Mouse (Mus musculus) liver, embryonic 13.5 days (tissue): ENCODE measurements around the gene Pou6f1. TPM values are rescaled to one million over a fixed set of nuclear protein-coding genes. Genes with fewer than 3 reads are reported as not detected.
"Not testable (repeated sequence)": the region's sequence is repeated elsewhere in the genome, so short reads cannot be mapped to it uniquely, and the experiment has no call there.

Experiments
- ATAC-seq: fragments of 200-750 bp; cut with Nextera tagmentation; 2 replicates; pipeline ENCODE4 v1.8.0; 2017; ENCODE audit warnings: low read depth, mild to moderate bottlenecking, moderate number of reproducible peaks, moderate library complexity
- DNase-seq: peaks from one replicate; pipeline ENCODE4 v3.0.0; 2022
- H3K27ac ChIP-seq: fragments of 300-500 bp; sonication (generic); 2 replicates; pipeline ENCODE4 v1.5.1; 2015; ENCODE audit warnings: moderate library complexity, mild to moderate bottlenecking, inconsistent platforms
- H3K27me3 ChIP-seq: fragments of 300-500 bp; sonication (generic); 2 replicates; pipeline ENCODE4 v1.6.1; 2015; ENCODE audit warnings: mild to moderate bottlenecking, inconsistent platforms
- H3K36me3 ChIP-seq: fragments of 300-500 bp; sonication (generic); 2 replicates; pipeline ENCODE4 v1.6.1; 2015; ENCODE audit warnings: mild to moderate bottlenecking, inconsistent platforms
- H3K4me1 ChIP-seq: fragments of 300-500 bp; sonication (generic); replicated peaks from 2 replicates; pipeline ENCODE4 v1.6.1; 2015; ENCODE audit warnings: inconsistent platforms
- H3K4me2 ChIP-seq: fragments of 300-500 bp; sonication (generic); 2 replicates; pipeline ENCODE4 v1.6.1; 2015; ENCODE audit warnings: inconsistent platforms, mild to moderate bottlenecking, moderate library complexity
- H3K4me3 ChIP-seq: fragments of 300-500 bp; sonication (generic); replicated peaks from 2 replicates; pipeline ENCODE4 v1.5.1; 2015; ENCODE audit warnings: mild to moderate bottlenecking, inconsistent platforms
- H3K9ac ChIP-seq: fragments of 300-500 bp; sonication (generic); 2 replicates; pipeline ENCODE4 v1.6.1; 2015; ENCODE audit warnings: mild to moderate bottlenecking, inconsistent platforms
- H3K9me3 ChIP-seq: fragments of 300-500 bp; sonication (generic); replicated peaks from 2 replicates; pipeline ENCODE4 v1.6.1; 2016; ENCODE audit warnings: inconsistent platforms
- WGBS: fragments of 180-500 bp; shearing (Covaris S2); methylation state at CpG from one replicate; pipeline ENCODE4 v1.1.7; 2015; ENCODE audit not compliant: insufficient replicate concordance; 5-methylcytosine and 5-hydroxymethylcytosine counted together
- polyA plus RNA-seq: library from polyadenylated mRNA; unstranded; fragments of >200 nt; fragmentation: Nextera tagmentation; extraction: Ambion mirVana; gene quantifications from 2 replicates; pipeline ENCODE4 v1.2.1, GENCODE M21; 2015

Gene Pou6f1
- polyA plus RNA-seq, 1 experiment from 2014 or later, result 0.23 TPM

DNA sequence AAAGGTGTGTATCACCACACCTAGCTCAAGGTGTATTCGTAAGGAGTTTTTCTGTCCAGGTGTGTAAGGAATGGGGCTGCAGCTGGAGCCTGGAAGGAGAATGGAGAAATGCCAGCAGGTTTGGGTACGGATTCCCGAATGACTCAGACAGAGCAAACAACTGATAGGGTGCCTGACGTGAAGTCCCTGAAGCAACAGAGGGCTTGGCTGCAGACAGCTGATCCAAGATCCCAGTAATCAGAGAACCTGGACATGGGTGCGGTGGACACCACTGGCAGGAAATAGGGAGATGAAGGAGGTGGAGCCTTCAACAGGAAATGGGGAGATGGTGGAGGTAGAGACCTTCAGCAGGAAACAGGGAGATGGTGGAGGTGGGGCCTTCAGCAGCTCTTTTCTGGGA, 32.5 kb upstream of the Pou6f1 start:
- DNase-seq (no peak), ATAC-seq (no peak)
- H3K27me3 ChIP-seq, result peaks cover 45% of the 10 kb centered on the region
- no peaks in the 10 kb centered on the region for H3K9me3 ChIP-seq
- WGBS, result 54% methylated on average over 5 of the region's 5 CpGs
- H3K4me1 ChIP-seq, result peaks cover 62% of the 10 kb centered on the region
- no peak overlapping the region for H3K27ac ChIP-seq
- H3K4me3 ChIP-seq, result no peak overlapping the region
- H3K9ac ChIP-seq, result no peak overlapping the region
- H3K4me2 ChIP-seq, result no peak overlapping the region
- H3K36me3 ChIP-seq, result no peaks in the 10 kb centered on the region

GRCm38 (mm10) chr15:100631454-100632170, 31.8 kb upstream of the Pou6f1 start:
- peaks cover 37% of the 10 kb centered on the region for H3K27me3 ChIP-seq
- DNase-seq (no peak), ATAC-seq (no peak)
- H3K9me3 ChIP-seq, result no peaks in the 10 kb centered on the region
- no peak overlapping the region for H3K4me2 ChIP-seq
- H3K9ac ChIP-seq, result no peak overlapping the region
- peaks cover 61% of the 10 kb centered on the region for H3K4me1 ChIP-seq
- no peak overlapping the region for H3K4me3 ChIP-seq
- WGBS, result 35% methylated on average over 12 of the region's 12 CpGs
- no peaks in the 10 kb centered on the region for H3K36me3 ChIP-seq
- no peak overlapping the region; the same call in 1 of the 2 replicates for H3K27ac ChIP-seq

GRCm38 (mm10) chr15:100630126-100630525, 30.3 kb upstream of the Pou6f1 start:
- H3K4me1 ChIP-seq, result peaks cover 50% of the 10 kb centered on the region
- no peak for ATAC-seq
- WGBS, result 83% methylated on average over 3 of the region's 3 CpGs

DNA sequence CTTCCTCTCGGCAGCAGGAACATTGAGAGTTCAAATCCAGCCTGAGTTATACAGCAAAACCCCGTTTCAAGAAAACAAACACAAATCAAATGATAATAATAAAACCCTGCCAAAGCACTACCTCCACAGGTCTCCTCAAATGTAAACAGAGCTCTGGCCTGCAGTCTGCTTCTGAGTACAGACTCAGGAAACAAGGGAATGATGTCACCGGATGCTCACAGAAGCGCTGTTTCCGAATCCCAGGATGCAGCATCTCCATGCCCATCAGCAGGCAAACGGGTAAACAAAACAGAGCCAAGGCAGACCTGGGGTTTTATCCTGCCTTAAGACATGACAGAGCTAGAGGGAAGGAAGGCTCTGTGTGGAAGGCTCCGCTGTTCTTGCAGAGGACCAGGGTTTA, 29.0 kb upstream of the Pou6f1 start:
- Histone ChIP-seq H3K27ac (no peak overlapping the region), H3K9me3 (no peaks in the 10 kb centered on the region), H3K27me3 (peaks cover 12% of the 10 kb centered on the region), H3K36me3 (no peaks in the 10 kb centered on the region), H3K4me3 (no peak overlapping the region), H3K4me1 (peaks cover 50% of the 10 kb centered on the region), H3K9ac (no peak overlapping the region), H3K4me2 (no peak overlapping the region)
- no peak for ATAC-seq
- WGBS, result 42% methylated on average over 7 of the region's 7 CpGs
- no peak for DNase-seq

More at GRCm38 (mm10) chr15:100630126-100630525, 30.3 kb upstream of the Pou6f1 start:
- Histone ChIP-seq H3K36me3 (no peaks in the 10 kb centered on the region), H3K9me3 (no peaks in the 10 kb centered on the region), H3K27ac (no peak overlapping the region), H3K27me3 (peaks cover 23% of the 10 kb centered on the region), H3K9ac (no peak overlapping the region), H3K4me2 (no peak overlapping the region), H3K4me3 (no peak overlapping the region)
- no peak for DNase-seq

- H3K9ac ChIP-seq, result no peak overlapping the region
- H3K27ac ChIP-seq, result no peak overlapping the region
- DNase-seq (no peak), ATAC-seq (no peak)
- H3K4me1 ChIP-seq, result peaks cover 51% of the 10 kb centered on the region
- H3K4me3 ChIP-seq, result no peak overlapping the region
- H3K36me3 ChIP-seq, result no peaks in the 10 kb centered on the region
- no peaks in the 10 kb centered on the region for H3K9me3 ChIP-seq
- no peak overlapping the region for H3K4me2 ChIP-seq
- 0 out of 2 replicates have a peak, but pooled peaks cover 6% of the 10 kb centered on the region for H3K27me3 ChIP-seq
- WGBS, result 32% methylated on average over 11 of the region's 11 CpGs
These were observed 28.1 kb upstream of the Pou6f1 start for GRCm38 (mm10) chr15:100627774-100628370.

GRCm38 (mm10) chr15:100627287-100627686, 27.5 kb upstream of the Pou6f1 start:
- Histone ChIP-seq H3K4me3 (no peak overlapping the region), H3K27me3 (0 out of 2 replicates have a peak, but pooled peaks cover 5% of the 10 kb centered on the region), H3K4me1 (peaks cover 48% of the 10 kb centered on the region), H3K9ac (no peak overlapping the region), H3K4me2 (no peak overlapping the region), H3K9me3 (no peaks in the 10 kb centered on the region), H3K27ac (no peak overlapping the region), H3K36me3 (no peaks in the 10 kb centered on the region)
- peak; percentile 39 for DNase-seq
- no peak for ATAC-seq
- WGBS, result 23% methylated on average over 10 of the region's 10 CpGs

- Histone ChIP-seq H3K27ac (no peak overlapping the region), H3K9me3 (no peaks in the 10 kb centered on the region), H3K4me1 (peaks cover 42% of the 10 kb centered on the region), H3K4me2 (no peak overlapping the region), H3K36me3 (peaks cover 24% of the 10 kb centered on the region), H3K9ac (no peak overlapping the region), H3K4me3 (no peak overlapping the region), H3K27me3 (no peaks in the 10 kb centered on the region)
- DNase-seq (no peak), ATAC-seq (no peak)
- WGBS, result 75% methylated on average over 3 of the region's 3 CpGs
These were observed 24.7 kb upstream of the Pou6f1 start for GRCm38 (mm10) chr15:100624435-100624834.

GRCm38 (mm10) chr15:100623754-100624153, 24.0 kb upstream of the Pou6f1 start:
- H3K36me3 ChIP-seq, result peaks cover 31% of the 10 kb centered on the region
- no peak overlapping the region for H3K4me3 ChIP-seq
- no peaks in the 10 kb centered on the region for H3K9me3 ChIP-seq
- H3K4me2 ChIP-seq, result no peak overlapping the region
- 66% methylated on average over 9 of the region's 9 CpGs for WGBS
- no peak overlapping the region for H3K9ac ChIP-seq
- ATAC-seq (no peak), DNase-seq (no peak)
- no peak overlapping the region for H3K27ac ChIP-seq
- H3K27me3 ChIP-seq, result no peaks in the 10 kb centered on the region
- H3K4me1 ChIP-seq, result peaks cover 42% of the 10 kb centered on the region

DNA sequence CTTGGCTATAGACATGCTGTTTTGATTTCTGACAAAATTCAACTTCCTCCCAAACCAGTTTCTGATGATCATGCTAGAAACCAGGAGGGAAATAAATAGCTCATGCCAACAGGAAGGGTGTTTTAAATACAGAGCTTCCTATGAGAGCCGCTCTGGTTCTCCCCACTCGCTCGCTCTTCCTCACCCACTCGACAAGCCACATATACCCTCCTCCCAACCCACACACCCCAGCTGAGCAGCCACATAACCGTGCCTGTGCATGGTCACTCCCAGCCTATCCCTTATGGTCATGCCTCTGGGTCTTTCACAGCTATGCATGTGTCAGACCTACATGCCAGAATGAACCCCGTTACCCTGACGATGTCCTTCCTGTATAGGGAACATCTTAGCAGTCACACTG, 22.4 kb upstream of the Pou6f1 start:
- ATAC-seq, result no peak
- peaks cover 47% of the 10 kb centered on the region for H3K36me3 ChIP-seq
- peak overlapping the region; percentile 45 for H3K27ac ChIP-seq
- no peak overlapping the region for H3K9ac ChIP-seq
- peaks cover 35% of the 10 kb centered on the region for H3K4me1 ChIP-seq
- no peaks in the 10 kb centered on the region for H3K27me3 ChIP-seq
- no peaks in the 10 kb centered on the region for H3K9me3 ChIP-seq
- H3K4me2 ChIP-seq, result no peak overlapping the region
- 58% methylated on average over 7 of the region's 7 CpGs for WGBS
- H3K4me3 ChIP-seq, result no peak overlapping the region
- DNase-seq, result no peak

DNA sequence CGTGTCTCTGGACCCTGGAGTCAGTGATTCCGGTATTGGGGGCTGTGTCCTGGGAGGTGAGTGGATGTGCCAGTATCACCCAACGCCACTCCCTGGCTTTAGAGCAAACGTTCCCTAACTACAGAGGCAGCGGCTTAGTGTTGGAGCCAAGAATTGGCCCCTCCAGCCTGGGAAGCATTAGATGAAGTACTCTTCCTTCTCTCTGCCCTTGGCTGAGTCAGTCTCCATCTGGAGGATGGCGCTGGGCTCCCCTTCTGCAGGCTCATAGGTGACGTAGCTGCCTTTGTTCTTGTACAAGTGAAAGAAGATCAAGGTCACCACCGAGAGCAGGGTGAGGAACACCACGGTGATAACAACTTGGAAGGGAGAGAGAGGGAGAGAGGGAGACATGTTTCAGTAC, 21.9 kb upstream of the Pou6f1 start:
- H3K27me3 ChIP-seq, H3K9me3 ChIP-seq, H3K4me3 ChIP-seq, DNase-seq, H3K4me2 ChIP-seq, H3K9ac ChIP-seq, ATAC-seq: not testable (repeated sequence)
- Histone ChIP-seq H3K27ac (peak overlapping the region; percentile 39; the same call in 1 of the 2 replicates), H3K4me1 (peaks cover 35% of the 10 kb centered on the region), H3K36me3 (peaks cover 51% of the 10 kb centered on the region)
- WGBS, result 70% methylated on average over 9 of the region's 9 CpGs

DNA sequence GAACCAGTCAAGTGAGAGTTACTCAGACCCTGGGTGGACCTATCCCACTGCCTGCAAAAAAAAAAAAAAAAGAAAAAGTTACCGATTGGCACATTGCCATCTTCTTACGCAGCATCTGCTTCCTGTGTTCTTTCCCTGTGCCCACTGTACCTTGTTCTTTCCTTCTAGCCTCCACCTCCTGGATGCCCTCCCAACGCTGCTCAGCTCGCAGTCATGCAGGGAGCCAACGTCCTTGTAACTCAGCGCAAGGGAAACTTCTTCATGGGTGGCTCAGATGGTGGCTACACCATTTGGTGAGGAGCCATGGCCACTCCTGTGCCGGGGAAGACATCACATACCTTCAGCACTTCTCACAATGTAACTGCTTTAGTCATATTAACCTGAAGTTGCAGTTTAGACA, 19.4 kb upstream of the Pou6f1 start:
- 89% methylated on average over 7 of the region's 7 CpGs for WGBS
- no peak overlapping the region for H3K9ac ChIP-seq
- ATAC-seq (no peak), DNase-seq (no peak)
- no peaks in the 10 kb centered on the region for H3K9me3 ChIP-seq
- no peak overlapping the region for H3K4me3 ChIP-seq
- no peak overlapping the region for H3K27ac ChIP-seq
- H3K27me3 ChIP-seq, result no peaks in the 10 kb centered on the region
- peaks cover 42% of the 10 kb centered on the region for H3K4me1 ChIP-seq
- peaks cover 51% of the 10 kb centered on the region for H3K36me3 ChIP-seq
- H3K4me2 ChIP-seq, result no peak overlapping the region

DNA sequence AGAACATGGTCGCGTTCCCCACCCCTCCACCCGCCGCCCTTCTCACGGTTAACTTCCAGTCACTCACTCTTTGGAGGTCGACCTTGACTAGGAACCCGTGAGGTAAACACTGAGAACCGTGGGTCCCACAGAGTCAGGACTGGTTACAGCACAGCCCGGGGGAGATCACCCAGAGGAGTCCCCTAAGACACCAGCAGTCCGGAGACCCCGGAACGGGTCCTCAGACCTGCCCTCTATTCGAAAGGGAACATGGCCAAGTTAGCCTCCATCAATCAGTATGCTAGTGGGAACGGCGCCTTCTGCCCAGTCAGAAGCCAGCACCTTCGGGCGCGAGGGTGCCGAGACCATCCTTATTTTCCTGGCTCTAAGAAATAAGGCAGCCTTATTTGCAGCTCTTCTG, 16.4 kb upstream of the Pou6f1 start:
- Histone ChIP-seq H3K36me3 (peaks cover 44% of the 10 kb centered on the region), H3K9me3 (no peaks in the 10 kb centered on the region), H3K27me3 (no peaks in the 10 kb centered on the region), H3K4me3 (peak overlapping the region; percentile 95), H3K9ac (peak overlapping the region; percentile 95), H3K27ac (peak overlapping the region; percentile 97), H3K4me1 (peaks cover 35% of the 10 kb centered on the region), H3K4me2 (peak overlapping the region; percentile 93)
- 1% methylated on average over 19 of the region's 19 CpGs for WGBS
- DNase-seq, result no peak
- peak; percentile 1; the same call in 1 of the 2 replicates for ATAC-seq
